9 mouse cellular contexts compared by ENCODE assay signal in the genomic region with DNA sequence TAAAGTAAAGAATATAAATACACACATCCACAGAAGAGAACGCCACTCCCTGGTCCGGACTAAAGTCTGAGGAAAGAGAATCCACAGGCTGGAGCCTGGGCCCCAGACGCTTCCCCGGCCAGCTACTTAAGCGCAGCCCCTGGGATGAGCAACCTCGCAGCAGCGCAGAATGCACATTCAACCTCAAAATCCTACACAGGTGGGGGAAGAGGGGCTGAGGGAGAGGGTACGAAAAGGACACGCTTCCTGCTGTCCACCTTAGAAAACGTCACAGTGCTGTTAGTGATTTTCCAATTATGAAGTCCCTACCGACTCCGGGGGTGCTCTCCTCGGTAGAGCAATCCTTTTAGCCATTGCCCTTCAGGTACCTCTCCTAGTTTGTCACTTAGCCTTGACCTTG. TPM values are rescaled to one million over a fixed set of nuclear protein-coding genes. Genes with fewer than 3 reads are reported as not detected.
A peak's percentile ranks its signal among the peaks of the same experiment; 100 is the strongest.
DNase-seq lines count a peak whose midpoint lies in the region; ATAC-seq and TF ChIP-seq lines count a peak whose summit lies in the region.
"Had no signal": no experiment of that assay in that cellular context is flagged by ENCODE, and none has a peak within 500 bp of the region (broad histone marks: within the 10 kb centered on the region; RNA-seq: fewer than 3 reads in every experiment).

No protein-coding gene starts in this region.

- H3K27me3 ChIP-seq in forebrain, embryonic 10.5 days (ENCODE audit: poor library complexity, severe bottlenecking): peaks cover 68% of the 10 kb centered on the region
- H3K27me3 ChIP-seq in intestine, postnatal 0 days (replicated peaks; ENCODE audit: control insufficient read depth, insufficient read depth, low read length): no peaks in the 10 kb centered on the region; the same call in 1 of the 2 replicates
- H3K27me3 ChIP-seq in neural tube, embryonic 11.5 days (ENCODE audit: control insufficient read depth, insufficient read depth, low read length): no peaks in the 10 kb centered on the region

- TF ChIP-seq CTCF in layer of hippocampus, adult 2 months (conservative IDR thresholded peaks at IDR 0.05): no peak
- no peak for TF ChIP-seq CTCF in intestine, postnatal 0 days (IDR thresholded peaks at IDR 0.05; ENCODE audit: low read depth)

- H3K27ac ChIP-seq in layer of hippocampus, adult 2 months: peak overlapping the region; percentile 87
- no peak overlapping the region for H3K27ac ChIP-seq in forebrain, embryonic 10.5 days
- no peak overlapping the region for H3K27ac ChIP-seq in intestine, postnatal 0 days (ENCODE audit: low read depth, low read length)
- no peak overlapping the region for H3K27ac ChIP-seq in neural tube, embryonic 11.5 days (ENCODE audit: low read depth, low read length)

- H3K4me1 ChIP-seq in forebrain, embryonic 10.5 days: peaks cover 26% of the 10 kb centered on the region
- no peaks in the 10 kb centered on the region for H3K4me1 ChIP-seq in intestine, postnatal 0 days (replicated peaks; ENCODE audit: control insufficient read depth, insufficient read depth, low read length)
- peaks cover 2% of the 10 kb centered on the region; the same call in 1 of the 2 replicates for H3K4me1 ChIP-seq in neural tube, embryonic 11.5 days (ENCODE audit: control insufficient read depth, insufficient read depth, low read length)

- H3K36me3 ChIP-seq in forebrain, embryonic 10.5 days (replicated peaks): no peaks in the 10 kb centered on the region
- H3K36me3 ChIP-seq in intestine, postnatal 0 days (ENCODE audit: control insufficient read depth, insufficient read depth): no peaks in the 10 kb centered on the region
- no peaks in the 10 kb centered on the region for H3K36me3 ChIP-seq in neural tube, embryonic 11.5 days (ENCODE audit: control insufficient read depth, insufficient read depth, low read length)

- WGBS in forebrain, embryonic 10.5 days: 8% methylated on average over 13 of the region's 13 CpGs
- 44% methylated on average over 13 of the region's 13 CpGs for WGBS in intestine, postnatal 0 days
- WGBS in neural tube, embryonic 11.5 days: 12% methylated on average over 13 of the region's 13 CpGs

- H3K9me3 ChIP-seq in forebrain, embryonic 10.5 days: no peaks in the 10 kb centered on the region
- H3K9me3 ChIP-seq in intestine, postnatal 0 days (ENCODE audit: control insufficient read depth): no peaks in the 10 kb centered on the region
- H3K9me3 ChIP-seq in neural tube, embryonic 11.5 days (ENCODE audit: control insufficient read depth, low read length): no peaks in the 10 kb centered on the region

- H3K4me3 ChIP-seq in layer of hippocampus, adult 2 months: peak overlapping the region; percentile 74
- H3K4me3 ChIP-seq in forebrain, embryonic 10.5 days: peak overlapping the region; percentile 70
- peak overlapping the region; percentile 48; the same call in 1 of the 2 replicates for H3K4me3 ChIP-seq in intestine, postnatal 0 days (ENCODE audit: low read depth, low read length)
- H3K4me3 ChIP-seq in neural tube, embryonic 11.5 days (ENCODE audit: low read depth, low read length): peak overlapping the region; percentile 55; the same call in 1 of the 2 replicates

- no peak for DNase-seq in layer of hippocampus, adult 2 months (ENCODE audit: low spot score in 2 of 2)
- no peak for DNase-seq in layer of hippocampus, postnatal 14 days (ENCODE audit: low spot score in 2 of 2)
- no peak for DNase-seq in forebrain, embryonic 10.5 days (ENCODE audit: extremely low spot score, low spot score)
- DNase-seq in neural tube, embryonic 11.5 days (ENCODE audit: low spot score): no peak
- no peak for DNase-seq in gastrocnemius, postnatal 25 days
- DNase-seq in T-cell, adult 2 months (ENCODE audit: low spot score): no peak
- DNase-seq in cerebellum, postnatal 4 days (ENCODE audit: low spot score in 2 of 2): no peak
- DNase-seq: cerebellum, postnatal 25 days had no signal

- ATAC-seq in intestine, postnatal 0 days: no peak
- ATAC-seq in neural tube, embryonic 11.5 days (ENCODE audit: insufficient read depth, low FRiP score, low TSS enrichment): no peak

- peak overlapping the region; percentile 87 for H3K4me2 ChIP-seq in intestine, postnatal 0 days (replicated peaks; ENCODE audit: low read depth)
- H3K4me2 ChIP-seq in neural tube, embryonic 11.5 days (ENCODE audit: low read depth): peak overlapping the region; percentile 96

- H3K9ac ChIP-seq in intestine, postnatal 0 days (ENCODE audit: low read depth, low read length): no peak overlapping the region
- H3K9ac ChIP-seq in neural tube, embryonic 11.5 days (ENCODE audit: low read length): no peak overlapping the region

RNA-seq across cellular contexts. Expression of gene Dgkh, which starts 6.6 kb away (rescaled TPM):
- total RNA-seq in layer of hippocampus, adult 2 months (2021): 100 to 1,000 TPM; 110 to 123 TPM
- total RNA-seq in layer of hippocampus, postnatal 14 days (2021): 10 to 100 TPM; 76.6 to 81.8 TPM
- polyA plus RNA-seq in forebrain, embryonic 10.5 days (2016; fragmentation: Nextera tagmentation; extraction: Ambion mirVana): 0.68 and 0.98 TPM in 2 replicates
- 0.94 and 0.99 TPM in 2 replicates for polyA plus RNA-seq in intestine, postnatal 0 days (2015; fragmentation: Nextera tagmentation; extraction: Ambion mirVana)
- 8.2 and 8.3 TPM in 2 replicates for polyA plus RNA-seq in neural tube, embryonic 11.5 days (2014; fragmentation: Nextera tagmentation; extraction: Ambion mirVana)
- 1 to 10 TPM; 2.8 to 3.1 TPM for total RNA-seq in gastrocnemius, postnatal 25 days (2021)

Comparison
In these comparisons a context has a peak if more than half of its experiments do, and no peak if none do; other contexts are left out.
1. RNA of gene Dgkh, which starts 6.6 kb away (total RNA-seq): 110 to 123 TPM in layer of hippocampus, adult 2 months and 76.6 to 81.8 TPM in layer of hippocampus, postnatal 14 days; 2.8 to 3.1 TPM in gastrocnemius, postnatal 25 days; every median in the first group is over 10 times any median in the second.
2. Peak in every context shown above with its lines, with median percentiles within 50 percentile points of each other: H3K4me3 ChIP-seq.